Mouse (Mus musculus): ENCODE measurements around the gene Cpne4. TPM values are rescaled to one million over a fixed set of nuclear protein-coding genes. Genes with fewer than 3 reads are reported as not detected.

The Cpne4 gene
- polyA plus RNA-seq, 1 experiment from 2014 or later, result 17.9 TPM

DNA sequence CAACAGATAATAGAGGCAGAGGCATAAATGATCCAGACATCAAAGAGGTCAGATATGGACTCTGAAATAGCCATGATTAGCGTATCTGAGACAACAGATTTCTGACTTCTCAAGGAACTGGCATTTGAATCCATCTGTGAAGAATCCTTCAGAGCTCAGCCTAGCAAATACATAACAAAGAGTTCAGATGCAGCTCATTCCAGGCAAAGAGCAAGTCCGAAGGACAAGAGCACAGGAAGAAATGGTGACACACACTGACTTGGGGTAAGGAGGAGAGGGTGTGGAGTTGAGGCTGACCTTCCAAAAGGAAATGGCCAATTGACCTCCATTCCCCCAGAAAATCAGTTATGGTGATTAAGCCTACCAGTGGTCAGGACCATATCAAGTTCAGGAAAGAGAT, 375.0 kb downstream of the Cpne4 start:
- Histone ChIP-seq H3K4me2 (ENCODE audit: low read depth, low read length) (no peak overlapping the region), H3K27ac (ENCODE audit: low read depth, low read length) (no peak overlapping the region), H3K9ac (replicated peaks; ENCODE audit: low read depth, low read length) (no peak overlapping the region), H3K4me1 (ENCODE audit: control insufficient read depth, insufficient read depth, low read length) (no peaks in the 10 kb centered on the region), H3K27me3 (ENCODE audit: control insufficient read depth, insufficient read depth, low read length) (no peaks in the 10 kb centered on the region), H3K36me3 (ENCODE audit: control insufficient read depth, insufficient read depth, low read length) (no peaks in the 10 kb centered on the region), H3K9me3 (ENCODE audit: control insufficient read depth, low read length) (no peaks in the 10 kb centered on the region), H3K4me3 (ENCODE audit: low read depth, low read length) (no peak overlapping the region)
- no peak for ATAC-seq (ENCODE audit: low read depth)
- WGBS, result 83% methylated on average over 2 of the region's 2 CpGs

DNA sequence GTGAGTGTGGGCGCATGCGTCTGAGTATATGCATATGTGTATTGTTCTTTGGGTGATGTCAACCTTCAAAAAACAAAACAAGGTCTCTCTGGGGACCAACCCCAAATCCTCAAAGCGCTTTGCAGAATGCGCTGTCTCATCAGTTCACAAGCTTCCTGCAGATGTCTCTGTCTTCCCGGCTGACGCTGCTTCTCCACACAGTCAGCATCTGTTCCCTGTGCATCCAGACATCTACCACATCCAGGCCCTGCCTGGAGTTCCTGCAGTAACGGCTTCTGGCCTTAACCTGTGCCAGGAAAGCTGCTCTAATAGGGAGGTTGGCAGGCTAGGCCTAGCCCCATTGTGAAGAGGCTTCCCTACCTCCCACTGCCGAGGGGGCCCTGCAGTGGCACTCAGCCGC, 381.7 kb downstream of the Cpne4 start:
- H3K4me1 ChIP-seq (ENCODE audit: control insufficient read depth, insufficient read depth, low read length), result no peaks in the 10 kb centered on the region
- WGBS, result 82% methylated on average over 9 of the region's 9 CpGs
- H3K36me3 ChIP-seq (ENCODE audit: control insufficient read depth, insufficient read depth, low read length), result no peaks in the 10 kb centered on the region
- no peak overlapping the region for H3K27ac ChIP-seq (ENCODE audit: low read depth, low read length)
- no peaks in the 10 kb centered on the region for H3K27me3 ChIP-seq (ENCODE audit: control insufficient read depth, insufficient read depth, low read length)
- H3K4me3 ChIP-seq (ENCODE audit: low read depth, low read length), result no peak overlapping the region
- H3K9me3 ChIP-seq (ENCODE audit: control insufficient read depth, low read length), result no peaks in the 10 kb centered on the region
- no peak overlapping the region for H3K4me2 ChIP-seq (ENCODE audit: low read depth, low read length)
- no peak overlapping the region for H3K9ac ChIP-seq (replicated peaks; ENCODE audit: low read depth, low read length)
- no peak for ATAC-seq (ENCODE audit: low read depth)

DNA sequence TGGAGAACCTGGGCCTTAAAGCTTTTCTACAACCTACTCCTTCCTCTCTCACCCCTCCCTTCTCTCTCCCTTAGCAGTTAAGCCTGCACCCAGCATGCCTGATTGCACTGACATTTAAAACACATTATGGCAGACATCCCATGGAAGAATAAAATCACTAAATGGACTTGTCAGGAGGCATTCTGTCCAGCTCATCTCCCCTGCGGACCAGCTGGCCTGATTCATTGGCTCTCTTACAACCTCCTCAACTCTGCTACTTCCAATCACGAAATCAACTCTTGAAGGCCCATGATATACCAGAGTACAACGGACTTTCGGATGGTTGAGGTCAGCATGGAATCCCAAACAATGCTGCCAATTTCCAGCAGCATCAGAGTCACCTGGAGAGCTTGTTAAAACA, 393.3 kb downstream of the Cpne4 start:
- no peak overlapping the region for H3K4me2 ChIP-seq (ENCODE audit: low read depth, low read length)
- H3K4me1 ChIP-seq (ENCODE audit: control insufficient read depth, insufficient read depth, low read length), result no peaks in the 10 kb centered on the region
- H3K36me3 ChIP-seq (ENCODE audit: control insufficient read depth, insufficient read depth, low read length), result no peaks in the 10 kb centered on the region
- no peak overlapping the region for H3K4me3 ChIP-seq (ENCODE audit: low read depth, low read length)
- WGBS, result 70% methylated on average over 4 of the region's 4 CpGs
- H3K27ac ChIP-seq (ENCODE audit: low read depth, low read length), result no peak overlapping the region
- no peaks in the 10 kb centered on the region for H3K27me3 ChIP-seq (ENCODE audit: control insufficient read depth, insufficient read depth, low read length)
- no peak for ATAC-seq (ENCODE audit: low read depth)
- no peaks in the 10 kb centered on the region for H3K9me3 ChIP-seq (ENCODE audit: control insufficient read depth, low read length)
- H3K9ac ChIP-seq (replicated peaks; ENCODE audit: low read depth, low read length), result no peak overlapping the region

DNA sequence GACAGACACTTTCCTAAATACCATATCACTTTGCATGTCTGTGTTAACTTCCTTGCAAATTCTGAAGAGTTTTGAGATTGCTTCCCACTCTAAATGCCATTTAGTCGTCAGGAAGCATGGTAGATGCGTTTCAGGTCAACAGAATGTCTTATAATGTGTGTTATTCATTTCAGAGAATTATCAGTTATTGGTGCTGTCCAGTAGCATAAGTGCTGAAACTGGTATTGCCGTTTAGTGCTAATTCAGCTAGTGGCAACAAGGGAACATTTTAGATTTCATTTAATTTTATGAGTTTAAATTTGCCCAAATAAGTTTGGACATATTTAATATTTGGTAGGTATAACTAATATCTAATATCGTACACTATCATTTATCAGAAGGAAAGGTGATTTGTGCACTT, 403.5 kb downstream of the Cpne4 start:
- Histone ChIP-seq H3K36me3 (ENCODE audit: control insufficient read depth, insufficient read depth, low read length) (no peaks in the 10 kb centered on the region), H3K4me3 (ENCODE audit: low read depth, low read length) (no peak overlapping the region), H3K27ac (ENCODE audit: low read depth, low read length) (no peak overlapping the region), H3K4me1 (ENCODE audit: control insufficient read depth, insufficient read depth, low read length) (no peaks in the 10 kb centered on the region), H3K9ac (replicated peaks; ENCODE audit: low read depth, low read length) (no peak overlapping the region), H3K27me3 (ENCODE audit: control insufficient read depth, insufficient read depth, low read length) (no peaks in the 10 kb centered on the region), H3K4me2 (ENCODE audit: low read depth, low read length) (no peak overlapping the region), H3K9me3 (ENCODE audit: control insufficient read depth, low read length) (no peaks in the 10 kb centered on the region)
- ATAC-seq (ENCODE audit: low read depth), result no peak
- 72% methylated on average over 4 of the region's 4 CpGs for WGBS

DNA sequence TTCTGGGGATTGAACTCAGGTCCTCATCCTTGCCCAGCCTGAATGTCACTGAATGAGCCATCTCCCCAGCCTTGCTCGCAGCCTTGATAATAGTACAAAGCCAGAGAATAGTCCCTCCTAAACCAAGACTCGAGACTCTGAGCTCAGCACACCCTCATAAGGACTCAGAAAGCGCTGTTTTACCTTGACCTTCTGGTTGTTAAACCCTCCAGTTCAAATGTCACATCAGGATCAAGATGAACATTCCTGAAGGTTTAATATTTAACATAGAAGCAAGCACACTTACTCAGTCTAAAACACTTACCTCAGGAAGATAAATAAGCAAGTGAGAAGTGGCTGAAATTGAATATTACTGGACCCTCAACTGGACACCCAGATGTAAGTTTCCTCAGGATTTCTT, 405.1 kb downstream of the Cpne4 start:
- H3K9ac ChIP-seq (replicated peaks; ENCODE audit: low read depth, low read length), result no peak overlapping the region
- H3K27me3 ChIP-seq (ENCODE audit: control insufficient read depth, insufficient read depth, low read length), result no peaks in the 10 kb centered on the region
- no peak overlapping the region for H3K4me2 ChIP-seq (ENCODE audit: low read depth, low read length)
- ATAC-seq (ENCODE audit: low read depth), result no peak
- H3K4me3 ChIP-seq (ENCODE audit: low read depth, low read length), result no peak overlapping the region
- no peaks in the 10 kb centered on the region for H3K4me1 ChIP-seq (ENCODE audit: control insufficient read depth, insufficient read depth, low read length)
- no peaks in the 10 kb centered on the region for H3K9me3 ChIP-seq (ENCODE audit: control insufficient read depth, low read length)
- WGBS, result 78% methylated on average over 3 of the region's 3 CpGs
- H3K36me3 ChIP-seq (ENCODE audit: control insufficient read depth, insufficient read depth, low read length), result no peaks in the 10 kb centered on the region
- H3K27ac ChIP-seq (ENCODE audit: low read depth, low read length), result no peak overlapping the region

DNA sequence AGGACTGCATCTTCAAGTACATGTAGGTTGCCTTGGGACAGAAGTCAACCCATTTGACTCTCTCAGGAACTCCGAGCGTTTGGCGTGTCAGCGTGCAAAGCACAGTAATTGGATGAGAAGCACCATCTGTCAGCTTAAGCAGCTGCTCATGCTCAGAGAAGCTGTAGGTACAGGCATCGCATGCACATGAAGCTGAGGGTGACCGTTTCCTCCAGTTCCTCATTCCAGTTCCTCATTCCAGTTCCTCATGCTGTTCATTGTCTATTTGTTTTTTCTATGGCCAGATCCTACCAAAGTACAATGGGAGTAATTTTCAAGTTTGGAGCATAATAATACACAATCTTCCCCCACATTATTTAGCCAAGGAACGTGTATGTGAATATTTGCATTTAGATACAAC, 425.7 kb downstream of the Cpne4 start:
- Histone ChIP-seq H3K36me3 (ENCODE audit: control insufficient read depth, insufficient read depth, low read length) (no peaks in the 10 kb centered on the region), H3K27me3 (ENCODE audit: control insufficient read depth, insufficient read depth, low read length) (no peaks in the 10 kb centered on the region), H3K27ac (ENCODE audit: low read depth, low read length) (no peak overlapping the region), H3K4me2 (ENCODE audit: low read depth, low read length) (no peak overlapping the region), H3K4me1 (ENCODE audit: control insufficient read depth, insufficient read depth, low read length) (no peaks in the 10 kb centered on the region), H3K9ac (replicated peaks; ENCODE audit: low read depth, low read length) (no peak overlapping the region), H3K9me3 (ENCODE audit: control insufficient read depth, low read length) (no peaks in the 10 kb centered on the region), H3K4me3 (ENCODE audit: low read depth, low read length) (no peak overlapping the region)
- ATAC-seq (ENCODE audit: low read depth), result no peak
- 81% methylated on average over 7 of the region's 7 CpGs for WGBS

DNA sequence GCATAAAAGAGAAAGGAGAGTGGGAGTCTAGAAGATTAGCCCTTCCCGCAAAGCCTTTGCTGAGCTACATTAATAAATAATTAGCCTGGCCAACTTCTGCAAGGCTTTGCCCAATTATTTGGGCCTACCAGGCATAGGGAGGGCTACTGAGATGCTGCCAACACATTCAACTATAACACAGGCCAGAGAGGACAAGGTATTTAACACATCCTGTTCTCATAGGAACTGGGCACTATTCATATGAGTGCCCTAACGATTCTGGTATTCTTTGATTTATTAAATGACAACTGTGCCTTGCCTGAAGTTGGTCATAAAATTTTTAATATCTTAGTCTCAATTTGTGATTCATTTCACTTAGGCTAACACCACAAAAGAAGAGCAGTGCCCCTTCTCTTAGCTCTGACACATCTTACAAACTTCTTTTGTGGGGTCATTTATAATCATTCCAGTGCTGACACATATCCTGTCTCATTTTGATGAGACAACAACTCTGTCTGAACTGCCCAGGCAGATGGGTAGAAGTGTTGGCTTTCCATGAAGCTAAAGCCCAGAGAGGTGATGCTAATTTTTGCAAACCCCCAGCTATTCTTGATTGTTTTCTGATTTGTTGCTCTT, 435.0 kb downstream of the Cpne4 start:
- no peaks in the 10 kb centered on the region for H3K4me1 ChIP-seq (ENCODE audit: control insufficient read depth, insufficient read depth, low read length)
- H3K27ac ChIP-seq (ENCODE audit: low read depth, low read length), result no peak overlapping the region
- H3K4me2 ChIP-seq (ENCODE audit: low read depth, low read length), result no peak overlapping the region
- ATAC-seq (ENCODE audit: low read depth), result no peak
- 72% methylated on average over 2 of the region's 2 CpGs for WGBS
- no peaks in the 10 kb centered on the region for H3K27me3 ChIP-seq (ENCODE audit: control insufficient read depth, insufficient read depth, low read length)
- H3K4me3 ChIP-seq (ENCODE audit: low read depth, low read length), result no peak overlapping the region
- no peaks in the 10 kb centered on the region for H3K9me3 ChIP-seq (ENCODE audit: control insufficient read depth, low read length)
- no peak overlapping the region for H3K9ac ChIP-seq (replicated peaks; ENCODE audit: low read depth, low read length)
- H3K36me3 ChIP-seq (ENCODE audit: control insufficient read depth, insufficient read depth, low read length), result no peaks in the 10 kb centered on the region

DNA sequence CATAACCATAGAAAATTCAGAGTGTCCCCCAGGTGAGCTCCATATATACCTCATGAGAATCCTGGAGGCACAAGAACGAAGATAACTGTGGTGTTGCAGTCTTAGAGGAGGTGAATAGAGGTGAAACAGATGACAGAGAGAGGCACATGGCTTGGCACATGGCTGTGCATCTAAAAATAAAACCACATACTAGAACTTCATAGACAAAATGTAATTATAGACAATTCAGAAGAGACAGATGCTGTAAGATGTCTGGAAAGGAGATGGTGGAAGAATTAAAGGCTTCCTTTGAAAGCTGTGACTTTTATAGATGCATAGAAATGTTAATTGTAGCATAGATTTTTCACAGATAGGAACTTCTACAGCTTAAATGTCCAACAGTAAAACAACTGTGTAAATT, 451.1 kb downstream of the Cpne4 start:
- Histone ChIP-seq H3K27me3 (ENCODE audit: control insufficient read depth, insufficient read depth, low read length) (no peaks in the 10 kb centered on the region), H3K4me3 (ENCODE audit: low read depth, low read length) (no peak overlapping the region), H3K9me3 (ENCODE audit: control insufficient read depth, low read length) (no peaks in the 10 kb centered on the region), H3K4me1 (ENCODE audit: control insufficient read depth, insufficient read depth, low read length) (no peaks in the 10 kb centered on the region), H3K36me3 (ENCODE audit: control insufficient read depth, insufficient read depth, low read length) (no peaks in the 10 kb centered on the region), H3K4me2 (ENCODE audit: low read depth, low read length) (no peak overlapping the region), H3K27ac (ENCODE audit: low read depth, low read length) (no peak overlapping the region), H3K9ac (replicated peaks; ENCODE audit: low read depth, low read length) (no peak overlapping the region)
- ATAC-seq (ENCODE audit: low read depth), result no peak
- whole genome bisulfite sequencing, result 63% methylated on average over 1 of the region's 1 CpGs

DNA sequence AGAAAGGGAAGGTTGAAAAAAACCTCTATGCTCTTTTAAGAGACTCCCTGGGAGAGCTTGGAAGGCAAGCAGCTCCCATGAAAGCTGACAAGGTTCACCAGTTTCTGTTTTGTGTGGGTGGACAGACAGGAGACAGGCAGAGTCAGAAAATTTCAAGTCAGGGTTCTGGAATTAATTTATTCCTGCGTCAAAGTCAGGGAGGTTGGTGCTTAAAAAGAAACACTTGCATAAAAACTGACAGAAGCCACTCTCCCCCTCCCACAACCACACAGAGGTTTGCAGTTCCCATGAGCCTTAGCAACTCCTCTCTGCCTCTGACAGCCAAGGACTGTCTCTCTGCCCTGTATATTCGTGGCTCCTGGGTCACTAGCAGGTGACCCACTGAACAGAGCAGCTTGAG, 463.6 kb downstream of the Cpne4 start:
- no peaks in the 10 kb centered on the region for H3K9me3 ChIP-seq (ENCODE audit: control insufficient read depth, low read length)
- no peak overlapping the region for H3K27ac ChIP-seq (ENCODE audit: low read depth, low read length)
- WGBS, result 36% methylated on average over 2 of the region's 2 CpGs
- H3K36me3 ChIP-seq (ENCODE audit: control insufficient read depth, insufficient read depth, low read length), result no peaks in the 10 kb centered on the region
- no peak overlapping the region for H3K9ac ChIP-seq (replicated peaks; ENCODE audit: low read depth, low read length)
- no peaks in the 10 kb centered on the region for H3K27me3 ChIP-seq (ENCODE audit: control insufficient read depth, insufficient read depth, low read length)
- H3K4me3 ChIP-seq (ENCODE audit: low read depth, low read length), result no peak overlapping the region
- no peak for ATAC-seq (ENCODE audit: low read depth)
- H3K4me1 ChIP-seq (ENCODE audit: control insufficient read depth, insufficient read depth, low read length), result no peaks in the 10 kb centered on the region
- no peak overlapping the region for H3K4me2 ChIP-seq (ENCODE audit: low read depth, low read length)
